22 mouse cellular contexts compared by ENCODE assay signal in genomic region chr11:65250366-65250765, GRCm38 (mm10). TPM values are rescaled to one million over a fixed set of nuclear protein-coding genes. Genes with fewer than 3 reads are reported as not detected.
"Had no signal": no experiment of that assay in that cellular context is flagged by ENCODE, and none has a peak within 500 bp of the region (broad histone marks: within the 10 kb centered on the region; RNA-seq: fewer than 3 reads in every experiment).

No protein-coding gene starts in this region.

- H3K9ac ChIP-seq: kidney, embryonic 15.5 days; limb, embryonic 12.5 days; limb, embryonic 15.5 days; liver, embryonic 14.5 days; liver, postnatal 0 days; lung, embryonic 14.5 days; midbrain, embryonic 12.5 days; midbrain, embryonic 15.5 days; neural tube, embryonic 12.5 days; neural tube, embryonic 15.5 days had no signal

- H3K4me3 ChIP-seq: kidney, embryonic 15.5 days; limb, embryonic 12.5 days; limb, embryonic 15.5 days; midbrain, embryonic 12.5 days; midbrain, embryonic 15.5 days; neural tube, embryonic 12.5 days; neural tube, embryonic 15.5 days had no signal

- H3K4me1 ChIP-seq: kidney, embryonic 15.5 days; limb, embryonic 12.5 days; limb, embryonic 15.5 days; midbrain, embryonic 12.5 days; midbrain, embryonic 15.5 days; neural tube, embryonic 12.5 days; neural tube, embryonic 15.5 days had no signal

- H3K27ac ChIP-seq: kidney, embryonic 15.5 days; limb, embryonic 12.5 days; limb, embryonic 15.5 days; liver, embryonic 14.5 days; macrophage; midbrain, embryonic 12.5 days; midbrain, embryonic 15.5 days; neural tube, embryonic 12.5 days; neural tube, embryonic 15.5 days; stomach, postnatal 0 days had no signal

- H3K4me2 ChIP-seq: kidney, embryonic 15.5 days; limb, embryonic 12.5 days; limb, embryonic 15.5 days; liver, embryonic 11.5 days; lung, embryonic 14.5 days; midbrain, embryonic 12.5 days; midbrain, embryonic 15.5 days; neural tube, embryonic 12.5 days; neural tube, embryonic 15.5 days had no signal

- H3K27me3 ChIP-seq: kidney, embryonic 15.5 days; limb, embryonic 12.5 days; limb, embryonic 15.5 days; midbrain, embryonic 12.5 days; midbrain, embryonic 15.5 days; neural tube, embryonic 12.5 days; neural tube, embryonic 15.5 days had no signal

- ATAC-seq: liver, postnatal 0 days; lung, postnatal 0 days; midbrain, embryonic 15.5 days had no signal

- H3K36me3 ChIP-seq: kidney, embryonic 15.5 days; limb, embryonic 12.5 days; limb, embryonic 15.5 days; midbrain, embryonic 12.5 days; midbrain, embryonic 15.5 days; neural tube, embryonic 12.5 days; neural tube, embryonic 15.5 days had no signal

- H3K9me3 ChIP-seq: kidney, embryonic 15.5 days; limb, embryonic 12.5 days; limb, embryonic 15.5 days; midbrain, embryonic 12.5 days; midbrain, embryonic 15.5 days; neural tube, embryonic 12.5 days; neural tube, embryonic 15.5 days had no signal

- DNase-seq: kidney, adult 11 months; kidney, adult 8-10 months; kidney, postnatal 10 days; kidney, postnatal 36 days; left cerebral cortex, postnatal 4 days; liver, postnatal 0 days; lung, embryonic 14.5 days; right cerebral cortex, adult 18-20 months; thymus, postnatal 25 days had no signal

RNA-seq across cellular contexts. Expression of gene Myocd, which starts 19.4 kb away (rescaled TPM):
- total RNA-seq: megakaryocyte, adult 5-6 weeks had no signal
- polyA plus RNA-seq: macrophage had no signal
